ENCODE assay signal across 25 mouse cellular contexts in the genomic region with DNA sequence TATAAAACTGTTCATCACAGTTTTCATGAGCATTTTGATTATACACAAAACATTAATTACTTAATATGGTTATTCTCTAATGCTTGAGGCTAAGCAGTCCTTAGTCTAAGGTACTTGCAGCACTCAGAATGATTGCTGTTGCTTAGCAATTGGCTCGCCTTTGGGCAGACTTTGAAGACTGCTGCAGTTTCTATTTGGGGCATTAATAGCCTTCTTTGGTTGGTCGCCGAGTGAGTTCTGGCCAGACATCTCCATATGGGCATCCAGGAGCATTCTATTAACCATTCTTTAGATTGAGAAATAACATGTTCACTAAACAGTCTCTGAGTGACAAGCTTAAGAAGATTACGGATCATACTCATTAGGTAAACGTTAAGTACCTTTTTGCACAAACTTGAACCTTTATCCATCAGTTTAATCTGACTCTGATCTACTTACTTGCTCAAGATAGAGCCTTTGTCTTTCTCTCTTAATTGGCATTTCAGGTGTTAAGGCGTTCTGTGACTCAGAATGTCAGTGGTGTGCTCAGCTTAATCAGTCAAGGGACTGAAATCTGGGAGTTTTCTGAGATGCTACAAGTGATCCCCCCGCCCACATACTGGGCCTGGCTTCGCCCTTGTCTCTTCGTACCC.
DNase-seq lines count a peak whose midpoint lies in the region; ATAC-seq and TF ChIP-seq lines count a peak whose summit lies in the region.
"Had no signal": no experiment of that assay in that cellular context is flagged by ENCODE, and none has a peak within 500 bp of the region (broad histone marks: within the 10 kb centered on the region; RNA-seq: fewer than 3 reads in every experiment).

No protein-coding gene starts in this region.

- no peak for TF ChIP-seq POLR2A in brain, embryonic 14.5 days (IDR thresholded peaks at IDR 0.05; ENCODE audit: borderline replicate concordance, extremely low read depth, insufficient read depth, insufficient read length, poor library complexity, severe bottlenecking)

- H3K9ac ChIP-seq in forebrain, embryonic 11.5 days (ENCODE audit: low read length) = no peak overlapping the region
- H3K9ac ChIP-seq in forebrain, postnatal 0 days = no peak overlapping the region
- no peak overlapping the region for H3K9ac ChIP-seq in forebrain, embryonic 14.5 days (ENCODE audit: low read length)
- H3K9ac ChIP-seq: embryonic facial prominence, embryonic 12.5 days; embryonic facial prominence, embryonic 15.5 days; hindbrain, embryonic 12.5 days; hindbrain, embryonic 15.5 days had no signal

- H3K27me3 ChIP-seq in forebrain, embryonic 11.5 days (ENCODE audit: control insufficient read depth, insufficient read depth, low read length) = no peaks in the 10 kb centered on the region
- H3K27me3 ChIP-seq in forebrain, postnatal 0 days (ENCODE audit: insufficient read depth, low read length) = no peaks in the 10 kb centered on the region
- H3K27me3 ChIP-seq in forebrain, embryonic 14.5 days (replicated peaks; ENCODE audit: control insufficient read depth, insufficient read depth, low read length) = no peaks in the 10 kb centered on the region
- H3K27me3 ChIP-seq: CH12.LX; embryonic facial prominence, embryonic 12.5 days; embryonic facial prominence, embryonic 15.5 days; hindbrain, embryonic 12.5 days; hindbrain, embryonic 15.5 days; Patski had no signal

- ATAC-seq in forebrain, embryonic 11.5 days (replicated peaks; ENCODE audit: low FRiP score) = peak; percentile 61
- no peak for ATAC-seq in forebrain, postnatal 0 days
- peak; percentile 57 for ATAC-seq in forebrain, embryonic 14.5 days
- ATAC-seq: intestine, postnatal 0 days; Patski had no signal

- no peak overlapping the region for H3K4me2 ChIP-seq in forebrain, embryonic 11.5 days (ENCODE audit: low read depth, low read length, severe bottlenecking)
- H3K4me2 ChIP-seq in forebrain, postnatal 0 days (ENCODE audit: low read depth) = no peak overlapping the region
- no peak overlapping the region for H3K4me2 ChIP-seq in forebrain, embryonic 14.5 days (ENCODE audit: low read length)
- H3K4me2 ChIP-seq: embryonic facial prominence, embryonic 12.5 days; embryonic facial prominence, embryonic 15.5 days; heart, embryonic 11.5 days; hindbrain, embryonic 12.5 days; hindbrain, embryonic 15.5 days had no signal

- no peaks in the 10 kb centered on the region for H3K4me1 ChIP-seq in forebrain, embryonic 11.5 days (replicated peaks; ENCODE audit: control insufficient read depth, insufficient read depth, low read length)
- H3K4me1 ChIP-seq in forebrain, postnatal 0 days (ENCODE audit: insufficient read depth) = no peaks in the 10 kb centered on the region
- no peaks in the 10 kb centered on the region for H3K4me1 ChIP-seq in forebrain, embryonic 14.5 days (ENCODE audit: control insufficient read depth, insufficient read depth, low read length)
- H3K4me1 ChIP-seq: embryonic facial prominence, embryonic 12.5 days; embryonic facial prominence, embryonic 15.5 days; hindbrain, embryonic 12.5 days; hindbrain, embryonic 15.5 days had no signal

- H3K4me3 ChIP-seq in forebrain, embryonic 11.5 days (ENCODE audit: low read depth, low read length) = no peak overlapping the region
- H3K4me3 ChIP-seq in forebrain, postnatal 0 days (ENCODE audit: low read depth, low read length) = no peak overlapping the region
- no peak overlapping the region for H3K4me3 ChIP-seq in forebrain, embryonic 14.5 days (ENCODE audit: low read depth, low read length)
- H3K4me3 ChIP-seq: embryonic facial prominence, embryonic 12.5 days; embryonic facial prominence, embryonic 15.5 days; erythroblast, embryonic 14.5 days; gastrocnemius, adult 2 months; hindbrain, embryonic 12.5 days; hindbrain, embryonic 15.5 days had no signal

- H3K9me3 ChIP-seq in forebrain, embryonic 11.5 days (ENCODE audit: control insufficient read depth, low read length) = no peaks in the 10 kb centered on the region
- H3K9me3 ChIP-seq in forebrain, postnatal 0 days (ENCODE audit: low read length) = no peaks in the 10 kb centered on the region
- no peaks in the 10 kb centered on the region for H3K9me3 ChIP-seq in forebrain, embryonic 14.5 days (replicated peaks; ENCODE audit: control insufficient read depth, low read length)
- H3K9me3 ChIP-seq: embryonic facial prominence, embryonic 12.5 days; embryonic facial prominence, embryonic 15.5 days; G1E; hindbrain, embryonic 12.5 days; hindbrain, embryonic 15.5 days had no signal

- no peak overlapping the region for H3K27ac ChIP-seq in forebrain, embryonic 11.5 days (ENCODE audit: low read depth, low read length)
- H3K27ac ChIP-seq in forebrain, postnatal 0 days (ENCODE audit: low read depth, low read length) = no peak overlapping the region
- no peak overlapping the region for H3K27ac ChIP-seq in forebrain, embryonic 14.5 days (ENCODE audit: low read depth, low read length)
- H3K27ac ChIP-seq: embryonic facial prominence, embryonic 12.5 days; embryonic facial prominence, embryonic 15.5 days; gastrocnemius, adult 2 months; hindbrain, embryonic 12.5 days; hindbrain, embryonic 15.5 days had no signal

- TF ChIP-seq CTCF in forebrain, postnatal 0 days (IDR thresholded peaks at IDR 0.05; ENCODE audit: low read depth) = no peak
- no peak for TF ChIP-seq CTCF in brain, embryonic 14.5 days (IDR thresholded peaks at IDR 0.05; ENCODE audit: borderline replicate concordance, extremely low read depth, insufficient read depth, insufficient read length)

- no peaks in the 10 kb centered on the region for H3K36me3 ChIP-seq in forebrain, embryonic 11.5 days (ENCODE audit: control insufficient read depth, insufficient read depth, low read length)
- no peaks in the 10 kb centered on the region for H3K36me3 ChIP-seq in forebrain, postnatal 0 days (ENCODE audit: insufficient read depth)
- H3K36me3 ChIP-seq in forebrain, embryonic 14.5 days (ENCODE audit: control insufficient read depth, insufficient read depth, low read length) = no peaks in the 10 kb centered on the region
- H3K36me3 ChIP-seq: embryonic facial prominence, embryonic 12.5 days; embryonic facial prominence, embryonic 15.5 days; G1E; hindbrain, embryonic 12.5 days; hindbrain, embryonic 15.5 days had no signal

- 57% methylated on average over 9 of the region's 9 CpGs for WGBS in forebrain, embryonic 11.5 days
- 34% methylated on average over 9 of the region's 9 CpGs for WGBS in forebrain, postnatal 0 days
- 27% methylated on average over 9 of the region's 9 CpGs for whole genome bisulfite sequencing in forebrain, embryonic 14.5 days

- DNase-seq in forebrain, embryonic 11.5 days (ENCODE audit: low spot score) = no peak
- DNase-seq in forebrain, postnatal 0 days = no peak
- DNase-seq in brain, embryonic 14.5 days (ENCODE audit: low read depth) = peak; percentile 65
- peak; percentile 24 for DNase-seq in forebrain, embryonic 14.5 days (ENCODE audit: low spot score)
- peak; percentile 7 for DNase-seq in retina, embryonic 14.5 days (ENCODE audit: low spot score)
- no peak for DNase-seq in left cerebral cortex, adult 18-20 months (ENCODE audit: low spot score in 2 of 2)
- no peak for DNase-seq in layer of hippocampus, postnatal 36 days
- DNase-seq: adrenal gland, adult 2 months; adrenal gland, postnatal 14 days; B cell, adult 2 months; cerebellum, adult 11-12 months; cerebellum, adult 8-10 months; gastrocnemius, adult 2 months; gastrocnemius, postnatal 14 days; heart, adult 11 months had no signal

Comparison
In these comparisons a context has a peak if more than half of its experiments do, and no peak if none do; other contexts are left out.
1. DNase-seq: peak in brain, embryonic 14.5 days (single experiment), forebrain, embryonic 14.5 days (single experiment) and retina, embryonic 14.5 days (single experiment); none in forebrain, embryonic 11.5 days (single experiment), forebrain, postnatal 0 days (single experiment), left cerebral cortex, adult 18-20 months (0 of 2) and layer of hippocampus, postnatal 36 days (0 of 2).